Mouse (Mus musculus): Measurements from ENCODE around the gene Frat2. TPM values are rescaled to one million over a fixed set of nuclear protein-coding genes. Genes with fewer than 3 reads are reported as not detected.
"Not testable (repeated sequence)": the region's sequence is repeated elsewhere in the genome, so short reads cannot be mapped to it uniquely, and the experiment has no call there.

Gene Frat2
- 10 to 100 TPM; 11.7 to 14.1 TPM for total RNA-seq (2021)
- long read RNA-seq, experiment 1, transcript Frat2-201 (1 exons, 2,161 nt) = major isoform, 6 of 6 reads
- long read RNA-seq, experiment 1, partial matches to known transcripts = 0 of 6 reads
- long read RNA-seq, experiment 1, other reads (novel, unspliced or antisense) = 0 of 6 reads
- long read RNA-seq, experiment 2, transcript Frat2-201 (1 exons, 2,161 nt) = major isoform, 13 of 13 reads
- long read RNA-seq, experiment 2, partial matches to known transcripts = 0 of 13 reads
- long read RNA-seq, experiment 2, other reads (novel, unspliced or antisense) = 0 of 13 reads

GRCm38 (mm10) chr19:41847992-41848851, at the start of gene Frat2:
Frat2 (minus strand) TSS chr19:41848132.
- peak; percentile 75 to 88 for DNase-seq (ENCODE audit: low spot score in 2 of 2)

- DNase-seq (ENCODE audit: low spot score in 2 of 2) = no peak
Observed at GRCm38 (mm10) chr19:41896319-41896711, 48.4 kb upstream of the Frat2 start.

- peak; percentile 40 to 73 for DNase-seq (ENCODE audit: low spot score in 2 of 2)
Observed at GRCm38 (mm10) chr19:41895460-41896318, 47.8 kb upstream of the Frat2 start, which contains the start of gene Rrp12. Rrp12 (minus strand) TSS chr19:41896173.

GRCm38 (mm10) chr19:41894959-41895358, 47.0 kb upstream of the Frat2 start:
- no peak for DNase-seq (ENCODE audit: low spot score in 2 of 2)

GRCm38 (mm10) chr19:41888191-41888590, 40.3 kb upstream of the Frat2 start:
- DNase-seq (ENCODE audit: low spot score in 2 of 2) = no peak

DNA sequence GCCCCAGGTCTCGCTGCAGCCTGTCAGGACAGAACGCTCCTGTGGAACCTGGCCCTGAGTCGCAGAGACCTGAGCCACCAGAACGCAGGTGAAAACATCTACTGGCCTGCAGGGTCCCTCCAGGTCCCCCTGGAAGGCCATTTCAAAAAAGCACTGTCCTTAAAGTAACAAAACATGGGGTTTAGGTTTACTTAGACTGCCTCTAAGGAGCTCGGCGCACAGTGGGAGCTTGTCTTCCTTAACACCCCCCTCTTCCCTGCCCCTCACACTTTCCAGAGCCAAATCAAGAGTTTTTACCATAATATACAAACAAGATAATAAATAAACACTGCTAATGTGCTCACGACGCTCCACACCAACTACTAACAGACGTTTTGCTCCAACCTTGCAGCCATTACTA, 36.0 kb upstream of the Frat2 start:
- no peak for DNase-seq (ENCODE audit: low spot score in 2 of 2)

- no peak for DNase-seq (ENCODE audit: low spot score in 2 of 2)
Observed at GRCm38 (mm10) chr19:41881842-41882241, 33.9 kb upstream of the Frat2 start.

GRCm38 (mm10) chr19:41874356-41874755, 26.4 kb upstream of the Frat2 start:
- DNase-seq (ENCODE audit: low spot score in 2 of 2) = no peak

GRCm38 (mm10) chr19:41872285-41872684, 24.4 kb upstream of the Frat2 start:
- no peak for DNase-seq (ENCODE audit: low spot score in 2 of 2)

GRCm38 (mm10) chr19:41869946-41870345, 22.0 kb upstream of the Frat2 start:
- not testable (repeated sequence) for DNase-seq (ENCODE audit: low spot score in 2 of 2)

GRCm38 (mm10) chr19:41869296-41869695, 21.4 kb upstream of the Frat2 start:
- no peak for DNase-seq (ENCODE audit: low spot score in 2 of 2)

- DNase-seq (ENCODE audit: low spot score in 2 of 2) = no peak
Observed at GRCm38 (mm10) chr19:41866707-41867106, 18.8 kb upstream of the Frat2 start.

DNA sequence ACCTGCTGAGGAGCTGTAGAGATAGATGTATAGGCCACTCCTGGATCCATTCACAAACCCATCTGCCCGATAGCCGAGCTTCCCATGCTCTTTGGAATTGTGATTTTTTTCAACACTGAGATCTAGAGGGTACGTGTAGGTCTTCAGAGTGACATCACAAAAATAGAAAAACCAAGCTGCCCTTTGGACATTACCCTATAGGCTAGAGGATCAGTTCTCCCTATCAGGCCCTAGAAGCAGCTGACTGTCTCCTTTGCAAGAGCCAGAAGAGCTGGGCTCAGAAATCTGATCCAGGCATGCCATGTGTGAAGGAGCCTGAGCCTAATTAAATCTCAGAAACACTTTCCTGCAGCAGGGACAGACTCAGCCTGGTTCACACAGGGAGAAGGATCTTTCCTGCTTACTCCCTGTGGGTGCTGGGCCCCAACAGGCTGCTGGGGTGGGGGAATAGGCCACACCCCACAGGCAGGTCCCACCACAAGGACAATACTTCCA, 9.9 kb upstream of the Frat2 start:
- DNase-seq (ENCODE audit: low spot score in 2 of 2) = no peak

DNA sequence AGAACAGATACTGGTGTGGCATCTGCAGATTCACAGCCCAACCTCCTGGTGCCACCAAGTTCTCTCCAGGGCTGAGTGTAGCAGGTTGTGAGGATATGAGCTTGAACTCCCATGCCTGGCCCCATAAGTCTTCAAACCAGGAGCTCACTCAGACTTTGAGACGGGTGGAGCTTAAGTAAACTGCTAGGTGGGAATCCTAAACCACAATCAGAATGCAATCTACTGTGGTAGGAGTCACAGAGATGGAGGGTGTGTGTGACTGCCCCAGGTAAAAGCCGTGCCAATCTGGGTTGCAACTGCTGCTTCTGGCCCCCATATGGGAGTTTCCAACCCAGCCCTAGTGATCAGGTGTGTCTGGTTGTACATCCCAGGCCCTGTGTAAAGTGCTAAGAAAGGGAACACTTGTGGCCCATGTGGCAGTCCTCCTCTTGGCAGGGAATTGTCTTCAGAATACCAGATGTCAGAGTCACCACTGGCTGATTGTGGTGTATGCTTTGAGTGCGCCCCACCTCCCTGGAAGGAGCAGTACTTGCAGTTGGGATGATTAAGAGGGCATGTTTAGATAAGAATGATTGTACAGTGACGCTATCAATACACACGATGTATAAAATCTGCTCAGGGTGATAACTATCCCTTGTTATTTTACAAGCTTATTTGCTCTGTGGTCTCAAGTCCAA, 9.3 kb upstream of the Frat2 start:
- DNase-seq (ENCODE audit: low spot score in 2 of 2) = no peak

GRCm38 (mm10) chr19:41852423-41852822, 4.5 kb upstream of the Frat2 start:
- DNase-seq (ENCODE audit: low spot score in 2 of 2) = no peak

DNA sequence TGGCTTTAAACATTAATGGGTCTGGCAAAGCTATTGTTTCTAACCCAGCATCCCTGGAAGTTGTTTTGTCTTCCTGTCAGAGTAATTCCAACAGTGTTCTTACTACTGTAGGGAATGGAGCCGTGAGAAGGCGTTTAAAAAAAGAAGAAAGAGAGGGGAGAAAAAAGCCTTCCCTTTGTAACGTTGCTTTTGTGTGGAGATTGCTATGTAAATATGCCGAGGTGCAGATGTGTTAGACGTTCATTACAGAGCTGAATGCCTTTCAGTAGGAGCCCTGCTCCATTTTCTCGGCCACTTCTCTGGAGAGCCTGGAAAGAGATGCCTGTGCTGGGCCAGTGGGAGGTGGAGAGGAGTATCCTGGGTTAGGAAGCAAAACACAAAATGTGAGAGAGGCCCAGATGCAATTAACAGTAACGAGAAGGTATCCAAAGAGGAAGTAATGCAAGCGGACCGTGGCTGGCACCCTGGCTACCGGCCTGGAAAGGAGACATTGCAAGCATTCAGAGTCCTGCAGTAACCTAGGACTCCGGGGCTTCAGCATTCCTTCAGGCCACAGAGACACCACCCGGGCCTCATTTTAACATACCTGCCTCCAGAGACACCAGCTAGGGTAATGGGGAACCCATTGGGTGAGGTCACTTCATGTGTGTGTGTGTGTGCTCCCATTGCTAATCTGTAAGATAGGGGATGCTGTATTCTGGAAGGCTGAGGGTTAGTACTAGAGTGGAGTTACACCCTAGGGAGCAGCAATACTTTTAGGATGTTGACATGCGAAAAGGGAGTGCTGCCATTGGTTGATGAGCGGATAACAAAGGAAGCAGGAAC, 3.0 kb upstream of the Frat2 start:
- no peak for DNase-seq (ENCODE audit: low spot score in 2 of 2)

DNA sequence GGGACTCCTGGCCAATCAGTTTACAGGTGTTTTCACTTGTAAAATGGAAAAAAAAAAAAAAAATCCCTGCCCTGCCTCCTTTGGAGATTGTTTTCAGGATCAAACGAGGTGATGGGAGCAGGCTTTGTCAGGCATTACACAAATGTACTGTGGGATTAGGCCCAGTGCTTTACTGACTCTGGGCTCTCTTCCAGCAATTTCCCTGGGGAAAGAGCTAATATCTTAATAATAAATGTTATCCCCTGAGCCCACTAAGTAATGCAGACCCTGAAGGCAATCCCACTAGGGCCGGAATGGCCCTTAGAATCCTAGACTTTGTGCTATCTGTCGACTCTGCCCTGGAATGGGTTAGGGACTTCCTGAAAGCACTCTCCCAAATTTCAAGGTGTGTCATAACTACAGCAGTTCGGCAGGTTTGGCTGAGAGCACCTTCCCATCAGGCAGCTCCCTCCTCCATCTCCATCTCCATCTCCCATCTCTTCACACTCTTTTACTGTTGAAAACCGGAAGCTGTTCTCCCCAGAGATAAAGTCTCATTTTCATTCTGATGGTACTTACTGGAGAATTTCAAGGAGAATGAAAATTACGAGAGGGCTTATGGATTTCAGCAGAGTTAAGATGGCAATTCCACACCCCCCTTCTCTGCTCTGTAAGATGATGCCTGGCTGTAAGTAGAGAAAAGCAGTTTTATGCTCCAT, 2.2 kb upstream of the Frat2 start:
- DNase-seq (ENCODE audit: low spot score in 2 of 2) = no peak

DNA sequence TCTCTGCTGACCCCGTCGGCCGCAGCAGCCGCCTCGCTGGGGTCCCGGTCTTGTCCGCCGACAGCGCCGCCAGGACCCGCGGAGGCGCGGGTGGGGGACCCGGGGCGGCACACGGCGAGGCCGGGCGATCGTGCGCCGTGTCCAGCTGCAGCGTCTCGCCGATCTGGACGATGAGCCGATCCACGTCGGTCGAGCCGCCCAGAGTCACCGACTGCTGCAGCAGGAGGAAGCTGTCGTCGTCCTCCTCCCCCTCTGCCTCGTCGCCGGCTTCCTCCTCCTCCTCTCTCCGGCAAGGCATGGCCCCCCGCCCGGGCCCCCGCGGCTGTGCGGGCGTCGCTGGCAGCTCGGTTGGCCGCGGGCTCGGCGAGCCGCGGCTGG, 329 bp downstream of the Frat2 start:
- DNase-seq (ENCODE audit: low spot score in 2 of 2) = peak in 1 of 2 experiments; percentile 32

DNA sequence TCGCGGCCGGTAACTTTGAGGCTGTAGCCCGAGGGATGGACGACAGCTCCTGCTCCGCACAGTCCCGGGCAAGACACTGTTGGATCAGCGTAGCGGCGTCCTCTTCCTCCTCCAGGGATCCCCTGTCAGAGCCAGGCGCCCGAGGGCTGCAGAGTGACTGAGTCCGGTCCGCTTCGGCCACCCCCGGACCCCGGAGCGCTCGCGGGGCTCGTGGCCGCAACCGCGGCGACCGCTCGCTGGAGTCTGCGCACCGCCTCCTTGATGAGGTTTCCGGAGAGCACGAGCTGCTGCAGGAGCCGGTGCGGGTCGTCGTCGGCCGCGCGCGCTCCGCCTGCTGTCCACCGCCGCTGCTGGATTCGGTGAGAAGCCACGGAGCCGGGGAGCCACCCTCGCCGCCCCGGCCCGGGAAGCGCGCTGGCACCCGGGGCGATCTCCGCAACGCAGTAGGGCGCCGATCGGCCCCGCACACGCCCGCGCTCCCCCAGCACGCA, 796 bp downstream of the Frat2 start:
- peak; percentile 23 to 54 for DNase-seq (ENCODE audit: low spot score in 2 of 2)

Measured in gastrocnemius, postnatal 4 days (tissue).